Mouse (Mus musculus): ENCODE results near the gene Armc2. TPM values are rescaled to one million over a fixed set of nuclear protein-coding genes. Genes with fewer than 3 reads are reported as not detected.

Armc2 gene
- polyA plus RNA-seq, 1 experiment from 2014 or later = 0.21 TPM

GRCm38 (mm10) chr10:42005259-42005658, 13.0 kb downstream of the Armc2 start:
- Histone ChIP-seq H3K27me3 (ENCODE audit: insufficient read depth, low read length) (no peaks in the 10 kb centered on the region), H3K9ac (replicated peaks) (no peak overlapping the region), H3K27ac (ENCODE audit: low read depth) (no peak overlapping the region), H3K36me3 (replicated peaks; ENCODE audit: insufficient read depth, low read length) (no peaks in the 10 kb centered on the region), H3K4me1 (ENCODE audit: insufficient read depth) (peaks cover 2% of the 10 kb centered on the region; the same call in 1 of the 2 replicates), H3K4me3 (ENCODE audit: low read depth, low read length) (no peak overlapping the region), H3K4me2 (ENCODE audit: low read depth, low read length) (no peak overlapping the region), H3K9me3 (ENCODE audit: low read length) (no peaks in the 10 kb centered on the region)
- WGBS (ENCODE audit: insufficient replicate concordance) = 82% methylated on average over 3 of the region's 3 CpGs
- ATAC-seq (no peak), DNase-seq (no peak)
- TF ChIP-seq CTCF (IDR thresholded peaks at IDR 0.05; ENCODE audit: low read depth) = no peak

DNA sequence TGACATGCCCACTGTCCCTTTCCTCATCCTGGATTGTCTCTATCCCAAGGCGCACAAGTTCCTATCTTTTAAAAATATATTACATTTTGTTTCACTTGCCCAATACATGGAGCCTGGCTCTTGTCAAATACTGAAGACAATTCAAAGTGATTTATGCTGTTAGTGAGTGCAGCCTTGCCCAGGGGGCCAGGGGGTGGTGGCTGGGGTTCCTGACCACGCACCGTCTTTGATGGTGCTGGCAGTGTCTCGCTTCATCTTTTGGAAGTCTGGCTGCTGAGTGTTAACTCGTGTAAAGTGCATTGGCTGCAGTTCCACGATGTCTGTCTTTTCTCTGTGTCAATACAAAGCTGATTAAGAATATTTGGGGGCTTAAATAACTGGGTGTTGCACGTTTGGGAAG, 13.6 kb downstream of the Armc2 start:
- 62% methylated on average over 7 of the region's 7 CpGs for WGBS (ENCODE audit: insufficient replicate concordance)
- no peak overlapping the region for H3K4me2 ChIP-seq (ENCODE audit: low read depth, low read length)
- H3K9me3 ChIP-seq (ENCODE audit: low read length) = no peaks in the 10 kb centered on the region
- peaks cover 2% of the 10 kb centered on the region; the same call in 1 of the 2 replicates for H3K4me1 ChIP-seq (ENCODE audit: insufficient read depth)
- DNase-seq (no peak), ATAC-seq (no peak)
- TF ChIP-seq CTCF (IDR thresholded peaks at IDR 0.05; ENCODE audit: low read depth) (no peak), EP300 (IDR thresholded peaks at IDR 0.05; ENCODE audit: low read depth) (no peak)
- H3K36me3 ChIP-seq (replicated peaks; ENCODE audit: insufficient read depth, low read length) = no peaks in the 10 kb centered on the region
- H3K27ac ChIP-seq (ENCODE audit: low read depth) = no peak overlapping the region
- H3K27me3 ChIP-seq (ENCODE audit: insufficient read depth, low read length) = no peaks in the 10 kb centered on the region
- no peak overlapping the region for H3K4me3 ChIP-seq (ENCODE audit: low read depth, low read length)
- no peak overlapping the region for H3K9ac ChIP-seq (replicated peaks)

GRCm38 (mm10) chr10:42004056-42004455, 14.2 kb downstream of the Armc2 start:
- DNase-seq = no peak
- WGBS (ENCODE audit: insufficient replicate concordance) = 79% methylated on average over 1 of the region's 1 CpGs
- no peak for TF ChIP-seq EP300 (IDR thresholded peaks at IDR 0.05; ENCODE audit: low read depth)
- no peak for TF ChIP-seq CTCF (IDR thresholded peaks at IDR 0.05; ENCODE audit: low read depth)
- H3K4me2 ChIP-seq (ENCODE audit: low read depth, low read length) = no peak overlapping the region
- no peaks in the 10 kb centered on the region for H3K27me3 ChIP-seq (ENCODE audit: insufficient read depth, low read length)
- H3K9me3 ChIP-seq (ENCODE audit: low read length) = no peaks in the 10 kb centered on the region
- no peak overlapping the region for H3K27ac ChIP-seq (ENCODE audit: low read depth)
- ATAC-seq = no peak
- no peak overlapping the region for H3K4me3 ChIP-seq (ENCODE audit: low read depth, low read length)
- H3K4me1 ChIP-seq (ENCODE audit: insufficient read depth) = peaks cover 2% of the 10 kb centered on the region; the same call in 1 of the 2 replicates
- H3K9ac ChIP-seq (replicated peaks) = no peak overlapping the region
- H3K36me3 ChIP-seq (replicated peaks; ENCODE audit: insufficient read depth, low read length) = no peaks in the 10 kb centered on the region

- DNase-seq (no peak), ATAC-seq (no peak)
- Histone ChIP-seq H3K4me2 (ENCODE audit: low read depth, low read length) (no peak overlapping the region), H3K9ac (replicated peaks) (no peak overlapping the region), H3K4me3 (ENCODE audit: low read depth, low read length) (no peak overlapping the region), H3K27ac (ENCODE audit: low read depth) (no peak overlapping the region), H3K9me3 (ENCODE audit: low read length) (no peaks in the 10 kb centered on the region), H3K27me3 (ENCODE audit: insufficient read depth, low read length) (no peaks in the 10 kb centered on the region), H3K4me1 (ENCODE audit: insufficient read depth) (peaks cover 2% of the 10 kb centered on the region; the same call in 1 of the 2 replicates), H3K36me3 (replicated peaks; ENCODE audit: insufficient read depth, low read length) (no peaks in the 10 kb centered on the region)
- WGBS (ENCODE audit: insufficient replicate concordance) = 24% methylated on average over 1 of the region's 1 CpGs
- TF ChIP-seq CTCF (IDR thresholded peaks at IDR 0.05; ENCODE audit: low read depth) (no peak), EP300 (IDR thresholded peaks at IDR 0.05; ENCODE audit: low read depth) (no peak)
Measured at GRCm38 (mm10) chr10:42003576-42003975, 14.7 kb downstream of the Armc2 start.

DNA sequence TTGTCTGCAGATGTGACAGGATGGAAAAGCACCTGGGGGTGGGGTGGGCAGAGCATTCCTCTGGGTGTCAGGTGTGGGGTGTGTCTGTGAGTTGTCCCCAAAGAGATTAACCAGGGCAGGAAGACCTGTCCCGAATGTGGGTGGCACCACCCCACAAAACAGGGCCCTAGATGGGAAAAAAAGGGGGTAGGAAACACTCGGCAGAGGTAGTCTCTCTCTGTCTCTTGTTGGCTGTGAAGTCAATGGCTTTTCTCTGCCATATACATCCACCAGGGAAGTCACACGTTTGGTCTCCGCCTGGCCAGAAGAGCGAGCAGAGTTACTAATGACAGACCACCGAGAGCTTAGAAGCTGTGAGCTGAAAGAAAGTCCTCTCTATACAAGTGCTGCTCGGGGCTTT, 15.8 kb downstream of the Armc2 start:
- Histone ChIP-seq H3K27me3 (ENCODE audit: insufficient read depth, low read length) (no peaks in the 10 kb centered on the region), H3K9ac (replicated peaks) (no peak overlapping the region), H3K4me3 (ENCODE audit: low read depth, low read length) (no peak overlapping the region), H3K27ac (ENCODE audit: low read depth) (no peak overlapping the region), H3K36me3 (replicated peaks; ENCODE audit: insufficient read depth, low read length) (no peaks in the 10 kb centered on the region), H3K9me3 (ENCODE audit: low read length) (no peaks in the 10 kb centered on the region), H3K4me2 (ENCODE audit: low read depth, low read length) (no peak overlapping the region), H3K4me1 (ENCODE audit: insufficient read depth) (peaks cover 2% of the 10 kb centered on the region; the same call in 1 of the 2 replicates)
- WGBS (ENCODE audit: insufficient replicate concordance) = 62% methylated on average over 7 of the region's 7 CpGs
- no peak for TF ChIP-seq CTCF (IDR thresholded peaks at IDR 0.05; ENCODE audit: low read depth)
- TF ChIP-seq EP300 (IDR thresholded peaks at IDR 0.05; ENCODE audit: low read depth) = no peak
- DNase-seq (no peak), ATAC-seq (no peak)

GRCm38 (mm10) chr10:42001260-42001659, 17.0 kb downstream of the Armc2 start:
- no peak for TF ChIP-seq EP300 (IDR thresholded peaks at IDR 0.05; ENCODE audit: low read depth)
- TF ChIP-seq CTCF (IDR thresholded peaks at IDR 0.05; ENCODE audit: low read depth) = no peak
- DNase-seq (no peak), ATAC-seq (no peak)
- H3K27ac ChIP-seq (ENCODE audit: low read depth) = no peak overlapping the region
- H3K4me3 ChIP-seq (ENCODE audit: low read depth, low read length) = no peak overlapping the region
- H3K9ac ChIP-seq (replicated peaks) = no peak overlapping the region
- no peak overlapping the region for H3K4me2 ChIP-seq (ENCODE audit: low read depth, low read length)
- no peaks in the 10 kb centered on the region for H3K36me3 ChIP-seq (replicated peaks; ENCODE audit: insufficient read depth, low read length)
- 80% methylated on average over 3 of the region's 3 CpGs for WGBS (ENCODE audit: insufficient replicate concordance)
- H3K27me3 ChIP-seq (ENCODE audit: insufficient read depth, low read length) = no peaks in the 10 kb centered on the region
- H3K4me1 ChIP-seq (ENCODE audit: insufficient read depth) = peaks cover 2% of the 10 kb centered on the region; the same call in 1 of the 2 replicates
- no peaks in the 10 kb centered on the region for H3K9me3 ChIP-seq (ENCODE audit: low read length)

DNA sequence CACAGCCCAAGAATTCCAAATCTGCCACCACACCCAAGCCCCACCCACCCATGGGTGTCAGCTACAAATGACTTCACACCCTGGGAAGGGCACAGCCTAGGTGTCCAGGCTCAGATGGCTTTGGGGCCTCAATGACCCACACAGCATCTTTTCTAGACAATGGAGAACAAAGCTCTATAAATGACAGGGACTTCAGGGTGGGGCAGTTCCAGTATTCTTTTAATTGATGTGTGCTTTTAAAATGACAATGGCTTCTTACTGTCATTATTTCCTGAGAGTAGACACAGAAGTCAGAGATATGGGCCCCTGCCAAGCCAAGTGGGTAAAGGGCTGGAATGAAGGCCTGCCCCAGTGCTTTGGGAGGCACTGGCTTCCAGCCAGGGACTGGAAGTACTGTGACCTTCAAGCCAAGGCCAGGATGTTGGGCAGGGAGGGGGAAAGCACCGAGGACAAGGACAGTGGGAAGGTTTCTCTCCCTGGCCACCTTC, 20.5 kb downstream of the Armc2 start:
- TF ChIP-seq EP300 (IDR thresholded peaks at IDR 0.05; ENCODE audit: low read depth) = no peak
- no peak for TF ChIP-seq CTCF (IDR thresholded peaks at IDR 0.05; ENCODE audit: low read depth)
- Histone ChIP-seq H3K9ac (replicated peaks) (no peak overlapping the region), H3K4me1 (ENCODE audit: insufficient read depth) (peaks cover 2% of the 10 kb centered on the region; the same call in 1 of the 2 replicates), H3K9me3 (ENCODE audit: low read length) (no peaks in the 10 kb centered on the region), H3K36me3 (replicated peaks; ENCODE audit: insufficient read depth, low read length) (no peaks in the 10 kb centered on the region), H3K4me3 (ENCODE audit: low read depth, low read length) (no peak overlapping the region), H3K27ac (ENCODE audit: low read depth) (no peak overlapping the region), H3K4me2 (ENCODE audit: low read depth, low read length) (no peak overlapping the region), H3K27me3 (ENCODE audit: insufficient read depth, low read length) (no peaks in the 10 kb centered on the region)
- DNase-seq (no peak), ATAC-seq (no peak)
- 64% methylated on average over 1 of the region's 1 CpGs for WGBS (ENCODE audit: insufficient replicate concordance)

All from liver, postnatal 0 days (tissue).